Mouse (Mus musculus): ENCODE data around the gene Nudt16l1. TPM values are rescaled to one million over a fixed set of nuclear protein-coding genes. Genes with fewer than 3 reads are reported as not detected.

Gene Nudt16l1
- polyA plus RNA-seq, 1 experiment from 2014 or later: 134 TPM

Other genes with a start within 250 kb of the Nudt16l1 start
- 89.8 and 102 TPM in 2 replicates for gene Nmral1, start 219.4 kb upstream of the Nudt16l1 start, polyA plus RNA-seq (2016; fragmentation: Nextera tagmentation; extraction: Ambion mirVana)
- 81.5 and 86.2 TPM in 2 replicates for gene Hmox2, start 212.4 kb upstream of the Nudt16l1 start, polyA plus RNA-seq (2016; fragmentation: Nextera tagmentation; extraction: Ambion mirVana)
- 95.6 and 99.1 TPM in 2 replicates for gene Cdip1, start 148.5 kb upstream of the Nudt16l1 start, polyA plus RNA-seq (2016; fragmentation: Nextera tagmentation; extraction: Ambion mirVana)
- gene 4930562C15Rik, start 103.3 kb upstream of the Nudt16l1 start, polyA plus RNA-seq (2016; fragmentation: Nextera tagmentation; extraction: Ambion mirVana): 0.53 and 0.63 TPM in 2 replicates
- gene Ubald1, start 58.4 kb upstream of the Nudt16l1 start, polyA plus RNA-seq (2016; fragmentation: Nextera tagmentation; extraction: Ambion mirVana): 38.8 and 40.6 TPM in 2 replicates
- 91.1 and 94.0 TPM in 2 replicates for gene Mgrn1, start 52.5 kb upstream of the Nudt16l1 start, polyA plus RNA-seq (2016; fragmentation: Nextera tagmentation; extraction: Ambion mirVana)
- gene Anks3, start 25.4 kb downstream of the Nudt16l1 start, polyA plus RNA-seq (2016; fragmentation: Nextera tagmentation; extraction: Ambion mirVana): 66.7 and 68.0 TPM in 2 replicates
- gene Sept12, start 59.1 kb downstream of the Nudt16l1 start, polyA plus RNA-seq (2016; fragmentation: Nextera tagmentation; extraction: Ambion mirVana): not detected in 2 replicates
- 3.1 and 5.0 TPM in 2 replicates for gene Smim22, start 68.5 kb downstream of the Nudt16l1 start, polyA plus RNA-seq (2016; fragmentation: Nextera tagmentation; extraction: Ambion mirVana)
- gene Rogdi, start 74.8 kb downstream of the Nudt16l1 start, polyA plus RNA-seq (2016; fragmentation: Nextera tagmentation; extraction: Ambion mirVana): 98.6 and 101 TPM in 2 replicates
- gene Glyr1, start 111.1 kb downstream of the Nudt16l1 start, polyA plus RNA-seq (2016; fragmentation: Nextera tagmentation; extraction: Ambion mirVana): 216 and 238 TPM in 2 replicates
- gene Ubn1, start 111.3 kb downstream of the Nudt16l1 start, polyA plus RNA-seq (2016; fragmentation: Nextera tagmentation; extraction: Ambion mirVana): 25.0 and 25.4 TPM in 2 replicates
- gene Ppl, start 193.7 kb downstream of the Nudt16l1 start, polyA plus RNA-seq (2016; fragmentation: Nextera tagmentation; extraction: Ambion mirVana): 1.3 and 1.7 TPM in 2 replicates
- 1.1 and 1.4 TPM in 2 replicates for gene Sec14l5, start 208.3 kb downstream of the Nudt16l1 start, polyA plus RNA-seq (2016; fragmentation: Nextera tagmentation; extraction: Ambion mirVana)

All from hindbrain, embryonic 12.5 days (tissue).